Mouse (Mus musculus) fibroblast of lung, adult 2 months (primary cell): ENCODE measurements around the gene Pgap1.

Experiments
- DNase-seq: peaks from one replicate; pipeline ENCODE4 v3.0.0-alpha.2; 2011; ENCODE audit warnings: low read depth

Pgap1 gene

GRCm38 (mm10) chr1:54520062-54520577, 37.4 kb downstream of the Pgap1 start:
- DNase-seq, result no peak

- no peak for DNase-seq
Observed at GRCm38 (mm10) chr1:54513836-54514235, 43.6 kb downstream of the Pgap1 start.

GRCm38 (mm10) chr1:54498496-54498895, 59.0 kb downstream of the Pgap1 start:
- DNase-seq, result no peak

- DNase-seq, result no peak
Observed at GRCm38 (mm10) chr1:54496254-54496653, 61.2 kb downstream of the Pgap1 start.

- DNase-seq, result no peak
Observed at GRCm38 (mm10) chr1:54493496-54493895, 64.0 kb downstream of the Pgap1 start.

GRCm38 (mm10) chr1:54492435-54492841, 65.0 kb downstream of the Pgap1 start:
- no peak for DNase-seq

GRCm38 (mm10) chr1:54484744-54485420, 72.6 kb downstream of the Pgap1 start:
- DNase-seq, result no peak

- no peak for DNase-seq
Observed at GRCm38 (mm10) chr1:54480491-54480890, 77.0 kb downstream of the Pgap1 start.

- no peak for DNase-seq
Observed at GRCm38 (mm10) chr1:54468662-54469061, 88.8 kb downstream of the Pgap1 start.

GRCm38 (mm10) chr1:54467366-54467765, 90.1 kb downstream of the Pgap1 start:
- DNase-seq, result peak; percentile 3

GRCm38 (mm10) chr1:54452116-54452515, 105.4 kb downstream of the Pgap1 start:
- no peak for DNase-seq

GRCm38 (mm10) chr1:54448833-54449232, 108.7 kb downstream of the Pgap1 start:
- no peak for DNase-seq

- no peak for DNase-seq
Observed at GRCm38 (mm10) chr1:54443641-54444040, 113.8 kb downstream of the Pgap1 start.

GRCm38 (mm10) chr1:54439080-54439476, 118.4 kb downstream of the Pgap1 start:
- no peak for DNase-seq

GRCm38 (mm10) chr1:54438340-54439079, 119.0 kb downstream of the Pgap1 start, which contains the start of gene Gtf3c3:
Gene Gtf3c3 (minus strand): TSS chr1:54438971.
- peak; percentile 62 for DNase-seq
